Mouse (Mus musculus): Measurements from ENCODE around the gene Cox8b.

DNA sequence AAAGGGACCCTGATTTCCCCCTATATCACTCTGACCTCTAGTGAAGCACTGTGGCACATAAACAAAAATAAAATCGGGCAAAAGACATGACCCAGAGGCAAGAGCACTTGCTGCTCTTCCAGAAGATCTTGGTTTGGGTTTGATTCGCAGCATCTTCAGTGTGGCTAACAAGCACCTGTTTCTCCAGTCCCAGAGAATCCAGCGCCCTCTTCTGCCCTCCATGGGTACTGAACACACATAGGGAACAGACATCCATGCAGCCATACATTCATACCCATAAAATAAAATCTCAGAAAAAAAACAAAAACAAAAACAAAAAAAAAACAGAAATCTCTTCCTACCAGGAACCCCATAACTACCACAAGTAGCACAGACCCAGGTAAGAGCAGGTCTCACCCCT, 38.2 kb upstream of the Cox8b start:
- TF ChIP-seq MEF2A (IDR thresholded peaks at IDR 0.05; ENCODE audit: borderline replicate concordance, low read depth, low read length) (no peak), ZC3H11A (IDR thresholded peaks at IDR 0.05; ENCODE audit: low read depth, low read length) (no peak), TCF12 (IDR thresholded peaks at IDR 0.05; ENCODE audit: low read depth, low read length) (no peak), CTCF (conservative IDR thresholded peaks at IDR 0.05 in 1 of 2, IDR thresholded peaks at IDR 0.05 in 1 of 2; ENCODE audit: low read depth in 2 of 2, low read length in 2 of 2) (peak; percentile 20 to 59; a peak in 2 of 4 replicates), E2F4 (IDR thresholded peaks at IDR 0.05; ENCODE audit: insufficient replicate concordance, low read depth, low read length) (no peak), CHD2 (IDR thresholded peaks at IDR 0.05; ENCODE audit: low read length) (no peak), TBP (conservative IDR thresholded peaks at IDR 0.05; ENCODE audit: low read depth, low read length) (no peak), EP300 (IDR thresholded peaks at IDR 0.05; ENCODE audit: low read length) (no peak), POLR2A (IDR thresholded peaks at IDR 0.05; ENCODE audit: low read depth, low read length) (no peak), JUND (conservative IDR thresholded peaks at IDR 0.05; ENCODE audit: low read depth, low read length) (no peak), USF1 (IDR thresholded peaks at IDR 0.05; ENCODE audit: low read depth, low read length) (no peak), ZNF384 (IDR thresholded peaks at IDR 0.05; ENCODE audit: low read depth, low read length) (no peak), POLR2AphosphoS2 (IDR thresholded peaks at IDR 0.05; ENCODE audit: low read depth, low read length) (no peak)

Data from CH12.LX (cell line).